Mouse (Mus musculus) midbrain, embryonic 11.5 days (tissue): ENCODE measurements at regions not wholly inside any gene's neighbourhood (a gene's known extent, or its start where the extent isn't known, plus 50 kb on each side); places are given as distances from the start of the nearest gene placed in this dataset.

ENCODE experiments used
- ATAC-seq: fragments of 200-750 bp; cut with Nextera tagmentation; 2 replicates; pipeline ENCODE4 v1.8.0; 2017; ENCODE audit warnings: moderate TSS enrichment, moderate library complexity; ENCODE audit not compliant: low FRiP score
- DNase-seq: peaks from one replicate; pipeline ENCODE4 v3.0.0; 2015; ENCODE audit warnings: low spot score; ENCODE audit errors: missing footprints
- H3K27ac ChIP-seq: fragments of 300-500 bp; sonication (generic); 2 replicates; pipeline ENCODE4 v1.5.1; 2014; ENCODE audit warnings: low read depth, low read length
- H3K27me3 ChIP-seq: fragments of 300-500 bp; sonication (generic); 2 replicates; pipeline ENCODE4 v1.6.1; 2014; ENCODE audit warnings: mild to moderate bottlenecking, low read length, moderate library complexity, mixed read lengths; ENCODE audit not compliant: control insufficient read depth, insufficient read depth
- H3K36me3 ChIP-seq: fragments of 300-500 bp; sonication (generic); 2 replicates; pipeline ENCODE4 v1.6.1; 2014; ENCODE audit warnings: mild to moderate bottlenecking, low read length, moderate library complexity, mixed read lengths; ENCODE audit not compliant: control insufficient read depth, insufficient read depth
- H3K4me1 ChIP-seq: fragments of 300-500 bp; sonication (generic); 2 replicates; pipeline ENCODE4 v1.6.1; 2014; ENCODE audit warnings: low read length; ENCODE audit not compliant: control insufficient read depth, insufficient read depth
- H3K4me2 ChIP-seq: fragments of 300-500 bp; sonication (generic); 2 replicates; pipeline ENCODE4 v1.6.1; 2014; ENCODE audit warnings: mild to moderate bottlenecking, moderate library complexity
- H3K4me3 ChIP-seq: fragments of 300-500 bp; sonication (generic); 2 replicates; pipeline ENCODE4 v1.5.1; 2014; ENCODE audit warnings: low read depth, low read length
- H3K9ac ChIP-seq: fragments of 300-500 bp; sonication (generic); 2 replicates; pipeline ENCODE4 v1.6.1; 2014; ENCODE audit warnings: low read length
- H3K9me3 ChIP-seq: fragments of 300-500 bp; sonication (generic); 2 replicates; pipeline ENCODE4 v1.6.1; 2016; ENCODE audit warnings: low read length; ENCODE audit not compliant: control insufficient read depth
- WGBS: fragments of 180-500 bp; shearing (Covaris S2); extraction: QIAGEN DNeasy Blood & Tissue Kit; methylation state at CpG from one replicate; pipeline ENCODE4 v1.1.7; 2014; 5-methylcytosine and 5-hydroxymethylcytosine counted together

- H3K27me3 ChIP-seq = no peaks in the 10 kb centered on the region
- ATAC-seq (no peak), DNase-seq (no peak)
- H3K4me3 ChIP-seq = no peak overlapping the region
- WGBS = 93% methylated on average over 7 of the region's 7 CpGs
- no peak overlapping the region for H3K27ac ChIP-seq
- no peak overlapping the region for H3K4me2 ChIP-seq
- H3K9ac ChIP-seq = no peak overlapping the region
- no peaks in the 10 kb centered on the region for H3K9me3 ChIP-seq
- H3K4me1 ChIP-seq = no peaks in the 10 kb centered on the region
- H3K36me3 ChIP-seq = no peaks in the 10 kb centered on the region
These were observed 485.4 kb downstream of the Rps24 start for GRCm38 (mm10) chr14:24972357-24972756.

- no peaks in the 10 kb centered on the region for H3K27me3 ChIP-seq
- no peak overlapping the region for H3K4me3 ChIP-seq
- 86% methylated on average over 4 of the region's 4 CpGs for WGBS
- ATAC-seq (no peak), DNase-seq (no peak)
- H3K9me3 ChIP-seq = no peaks in the 10 kb centered on the region
- H3K27ac ChIP-seq = no peak overlapping the region
- H3K4me2 ChIP-seq = no peak overlapping the region
- H3K36me3 ChIP-seq = no peaks in the 10 kb centered on the region
- H3K4me1 ChIP-seq = no peaks in the 10 kb centered on the region
- no peak overlapping the region for H3K9ac ChIP-seq
These were observed 485.9 kb upstream of the Zmiz1 start for GRCm38 (mm10) chr14:24973039-24973438.

DNA sequence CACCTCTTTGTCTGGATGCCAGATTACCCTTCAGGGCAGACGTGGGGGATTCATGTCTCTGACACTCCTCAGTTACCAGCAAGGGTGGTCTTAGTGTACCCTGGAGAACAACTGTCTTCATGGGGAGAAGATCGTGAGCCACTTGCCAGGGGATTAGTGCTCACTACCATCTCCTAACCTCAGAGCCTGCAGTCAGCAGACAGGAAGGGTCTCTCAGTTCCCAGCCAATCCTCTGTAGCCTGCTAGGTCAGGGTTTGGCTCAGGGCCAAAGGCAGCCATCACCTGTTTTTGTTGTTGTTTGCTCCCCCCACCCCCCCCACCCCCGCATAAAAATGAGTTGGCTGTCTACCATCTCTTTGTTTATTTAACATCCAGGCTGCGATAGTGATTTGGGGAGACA, 485.4 kb upstream of the Zmiz1 start:
- Histone ChIP-seq H3K4me1 (no peaks in the 10 kb centered on the region), H3K4me2 (no peak overlapping the region), H3K9ac (no peak overlapping the region), H3K27ac (no peak overlapping the region), H3K4me3 (no peak overlapping the region), H3K36me3 (no peaks in the 10 kb centered on the region), H3K9me3 (no peaks in the 10 kb centered on the region), H3K27me3 (no peaks in the 10 kb centered on the region)
- ATAC-seq = no peak
- WGBS = 79% methylated on average over 4 of the region's 4 CpGs
- no peak for DNase-seq

DNA sequence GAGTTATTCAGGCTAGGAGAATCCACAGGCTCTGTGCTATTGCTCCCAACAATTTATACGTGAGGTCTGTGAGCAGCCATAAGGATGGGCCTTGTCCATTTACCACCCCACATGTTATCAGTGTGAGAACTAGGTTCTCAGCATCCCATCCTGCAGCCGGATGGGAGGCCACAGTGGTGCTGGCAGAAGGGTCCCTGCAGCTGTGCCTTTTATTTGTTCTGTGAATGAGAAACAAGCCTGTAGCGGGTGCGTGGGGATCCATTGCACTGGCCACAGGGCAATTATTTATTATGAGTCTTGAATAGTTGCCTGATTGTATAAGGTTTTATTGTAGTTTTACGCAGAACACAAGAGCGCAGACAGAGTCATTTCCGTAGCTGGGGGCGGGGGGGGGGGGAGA, 476.5 kb upstream of the Zmiz1 start:
- H3K27ac ChIP-seq = no peak overlapping the region
- 85% methylated on average over 8 of the region's 8 CpGs for WGBS
- DNase-seq = no peak
- H3K4me1 ChIP-seq = no peaks in the 10 kb centered on the region
- H3K9me3 ChIP-seq = peaks cover 4% of the 10 kb centered on the region
- no peak for ATAC-seq
- no peaks in the 10 kb centered on the region for H3K27me3 ChIP-seq
- H3K4me2 ChIP-seq = no peak overlapping the region
- H3K9ac ChIP-seq = no peak overlapping the region; the same call in 1 of the 2 replicates
- H3K4me3 ChIP-seq = no peak overlapping the region
- no peaks in the 10 kb centered on the region for H3K36me3 ChIP-seq

GRCm38 (mm10) chr14:24983279-24983678, 475.7 kb upstream of the Zmiz1 start:
- Histone ChIP-seq H3K4me2 (no peak overlapping the region), H3K4me3 (no peak overlapping the region), H3K9me3 (peaks cover 4% of the 10 kb centered on the region), H3K27me3 (no peaks in the 10 kb centered on the region), H3K4me1 (no peaks in the 10 kb centered on the region), H3K27ac (no peak overlapping the region), H3K36me3 (no peaks in the 10 kb centered on the region), H3K9ac (no peak overlapping the region)
- DNase-seq (no peak), ATAC-seq (no peak)

DNA sequence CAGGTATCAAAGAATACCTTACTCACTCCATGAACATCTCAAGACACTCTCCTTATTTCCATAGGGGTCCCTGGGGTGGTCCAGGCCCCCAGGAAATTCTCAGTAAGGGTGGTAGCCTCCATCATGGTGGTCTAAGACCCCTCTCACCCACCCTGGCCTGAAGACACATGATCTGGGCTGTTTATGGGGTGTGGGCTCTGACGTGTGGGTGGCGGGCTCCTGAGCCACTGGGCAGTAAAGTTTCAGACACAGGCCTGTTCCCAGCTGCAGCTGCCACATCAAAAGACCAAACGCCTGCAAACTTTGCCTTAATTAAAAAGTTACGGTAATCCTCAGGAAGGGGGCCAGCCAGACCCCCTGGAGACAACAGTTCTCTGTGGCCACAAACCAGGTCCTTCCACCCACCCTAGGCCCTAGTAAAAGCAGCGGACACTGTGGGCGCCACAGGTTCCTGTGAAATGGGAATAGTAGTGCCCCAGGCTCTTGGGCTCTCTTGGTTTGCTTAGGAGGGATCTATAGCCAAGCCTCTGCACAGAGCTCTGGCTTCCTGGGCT, 473.1 kb upstream of the Zmiz1 start:
- Histone ChIP-seq H3K9me3 (peaks cover 4% of the 10 kb centered on the region), H3K27me3 (no peaks in the 10 kb centered on the region), H3K4me1 (no peaks in the 10 kb centered on the region), H3K36me3 (no peaks in the 10 kb centered on the region), H3K4me2 (no peak overlapping the region), H3K9ac (no peak overlapping the region), H3K27ac (no peak overlapping the region), H3K4me3 (no peak overlapping the region)
- ATAC-seq (no peak), DNase-seq (no peak)
- 64% methylated on average over 6 of the region's 6 CpGs for WGBS

GRCm38 (mm10) chr14:24986404-24986803, 472.6 kb upstream of the Zmiz1 start:
- WGBS = 78% methylated on average over 4 of the region's 4 CpGs
- DNase-seq (no peak), ATAC-seq (no peak)
- Histone ChIP-seq H3K4me3 (no peak overlapping the region), H3K9me3 (peaks cover 4% of the 10 kb centered on the region), H3K36me3 (no peaks in the 10 kb centered on the region), H3K27ac (no peak overlapping the region), H3K27me3 (no peaks in the 10 kb centered on the region), H3K9ac (no peak overlapping the region), H3K4me2 (no peak overlapping the region), H3K4me1 (no peaks in the 10 kb centered on the region)

DNA sequence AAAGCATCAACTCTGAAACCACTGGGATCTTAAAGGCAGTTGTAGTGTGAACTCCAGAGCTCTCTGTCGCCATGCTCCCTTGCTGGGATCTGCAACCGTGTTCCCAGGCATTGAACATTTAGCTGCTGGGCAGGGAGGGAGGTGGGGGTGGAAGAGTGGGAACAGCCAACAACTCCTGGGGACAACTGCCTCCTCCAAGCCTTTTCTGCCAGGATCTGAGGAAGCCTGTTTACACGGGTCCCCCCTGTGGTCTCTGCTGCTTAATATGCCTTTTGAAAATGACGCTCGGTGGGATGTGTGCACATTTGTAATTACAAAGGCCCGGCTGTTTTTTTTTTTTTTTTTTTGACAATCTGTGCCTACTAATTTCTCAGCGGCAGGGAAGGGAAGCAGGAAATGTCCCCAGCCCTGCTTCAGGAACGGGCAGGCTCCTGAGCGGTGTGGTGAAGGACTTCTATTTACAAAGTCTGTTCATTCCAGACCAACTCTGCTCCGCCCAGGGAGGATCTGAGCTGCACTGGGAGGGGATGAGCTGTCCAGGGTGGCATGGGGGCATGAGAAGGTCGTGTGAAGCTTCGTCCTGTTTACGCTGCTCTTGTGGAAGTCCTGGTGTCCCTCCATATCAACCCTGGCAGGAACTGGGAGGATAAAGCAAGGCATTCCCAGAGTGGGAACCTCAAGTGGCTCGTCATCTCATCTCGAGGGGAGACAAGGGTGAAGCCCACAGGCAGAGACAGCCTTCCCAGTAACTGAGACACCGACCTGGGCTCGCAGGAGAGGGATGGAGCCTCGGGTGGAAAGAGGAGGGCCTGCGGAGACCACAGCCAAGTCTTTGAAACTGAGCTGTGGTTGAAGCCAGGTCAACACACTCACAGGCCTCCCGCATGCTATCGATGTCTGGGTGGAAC, 465.0 kb upstream of the Zmiz1 start:
- Histone ChIP-seq H3K4me3 (no peak overlapping the region), H3K4me2 (peak overlapping the region; percentile 4; the same call in 1 of the 2 replicates), H3K27me3 (peaks cover 4% of the 10 kb centered on the region; the same call in 1 of the 2 replicates), H3K27ac (no peak overlapping the region), H3K9me3 (peaks cover 6% of the 10 kb centered on the region; the same call in 1 of the 2 replicates), H3K9ac (peak overlapping the region; percentile 28; the same call in 1 of the 2 replicates), H3K36me3 (no peaks in the 10 kb centered on the region), H3K4me1 (peaks cover 29% of the 10 kb centered on the region)
- DNase-seq (peak; percentile 91), ATAC-seq (peak; percentile 41; the same call in 1 of the 2 replicates)
- WGBS = 38% methylated on average over 21 of the region's 21 CpGs

DNA sequence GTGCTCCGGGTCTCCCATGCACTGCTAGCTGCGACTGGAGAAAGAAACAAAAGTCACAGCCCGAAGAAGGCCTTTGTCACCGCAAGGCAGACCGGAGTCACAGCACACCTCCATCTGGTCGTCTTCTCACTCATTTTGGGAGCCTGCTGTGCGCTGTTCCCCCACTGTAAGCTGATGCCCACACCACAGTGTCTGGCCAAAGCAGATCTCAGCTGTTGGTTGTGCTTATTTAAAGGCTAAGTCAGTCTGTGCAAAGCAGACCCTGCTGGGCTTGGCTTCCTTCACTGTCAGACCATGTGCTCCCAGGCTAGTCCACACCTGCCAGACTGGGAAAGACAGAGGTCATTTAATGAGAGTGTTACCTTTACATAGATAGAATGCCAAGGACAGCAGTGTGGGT, 463.8 kb upstream of the Zmiz1 start:
- no peak overlapping the region for H3K4me2 ChIP-seq
- WGBS = 67% methylated on average over 7 of the region's 7 CpGs
- peaks cover 6% of the 10 kb centered on the region; the same call in 1 of the 2 replicates for H3K9me3 ChIP-seq
- H3K36me3 ChIP-seq = no peaks in the 10 kb centered on the region
- H3K27ac ChIP-seq = no peak overlapping the region; the same call in 1 of the 2 replicates
- H3K4me1 ChIP-seq = peaks cover 29% of the 10 kb centered on the region
- DNase-seq (peak; percentile 87), ATAC-seq (no peak)
- H3K9ac ChIP-seq = no peak overlapping the region
- peaks cover 4% of the 10 kb centered on the region; the same call in 1 of the 2 replicates for H3K27me3 ChIP-seq
- H3K4me3 ChIP-seq = no peak overlapping the region
